Comparison of ENCODE assay signal across 13 mouse cellular contexts in genomic region chr7:121555420-121555819, GRCm38 (mm10).
DNase-seq lines count a peak whose midpoint lies in the region; ATAC-seq lines count a peak whose summit lies in the region.
"Had no signal": no experiment of that assay in that cellular context is flagged by ENCODE, and none has a peak within 500 bp of the region (broad histone marks: within the 10 kb centered on the region; RNA-seq: fewer than 3 reads in every experiment).

No protein-coding gene starts in this region.

- no peaks in the 10 kb centered on the region for H3K4me1 ChIP-seq in forebrain, embryonic 11.5 days (replicated peaks; ENCODE audit: control insufficient read depth, insufficient read depth, low read length)
- H3K4me1 ChIP-seq in forebrain, embryonic 10.5 days = peaks cover 8% of the 10 kb centered on the region
- H3K4me1 ChIP-seq in neural tube, embryonic 13.5 days (replicated peaks) = peaks cover 6% of the 10 kb centered on the region
- peaks cover 13% of the 10 kb centered on the region for H3K4me1 ChIP-seq in midbrain, embryonic 10.5 days
- H3K4me1 ChIP-seq: liver, embryonic 12.5 days had no signal

- no peak overlapping the region for H3K9ac ChIP-seq in forebrain, embryonic 11.5 days (ENCODE audit: low read length)
- H3K9ac ChIP-seq in neural tube, embryonic 13.5 days = peak overlapping the region; percentile 17; the same call in 1 of the 2 replicates
- H3K9ac ChIP-seq: liver, embryonic 12.5 days had no signal

- 54% methylated on average over 4 of the region's 4 CpGs for WGBS in forebrain, embryonic 11.5 days
- 42% methylated on average over 4 of the region's 4 CpGs for WGBS in forebrain, embryonic 10.5 days
- 56% methylated on average over 4 of the region's 4 CpGs for WGBS in neural tube, embryonic 13.5 days
- WGBS in midbrain, embryonic 10.5 days = 42% methylated on average over 4 of the region's 4 CpGs

- no peak overlapping the region for H3K4me2 ChIP-seq in forebrain, embryonic 11.5 days (ENCODE audit: low read depth, low read length, severe bottlenecking)
- H3K4me2 ChIP-seq in neural tube, embryonic 13.5 days = no peak overlapping the region
- H3K4me2 ChIP-seq: liver, embryonic 12.5 days had no signal

- no peak overlapping the region for H3K27ac ChIP-seq in forebrain, embryonic 11.5 days (ENCODE audit: low read depth, low read length)
- no peak overlapping the region for H3K27ac ChIP-seq in forebrain, embryonic 10.5 days
- H3K27ac ChIP-seq in neural tube, embryonic 13.5 days (replicated peaks) = no peak overlapping the region
- peak overlapping the region; percentile 24; the same call in 1 of the 2 replicates for H3K27ac ChIP-seq in midbrain, embryonic 10.5 days (replicated peaks)
- H3K27ac ChIP-seq: liver, embryonic 12.5 days had no signal

- H3K9me3 ChIP-seq in forebrain, embryonic 11.5 days (ENCODE audit: control insufficient read depth, low read length) = no peaks in the 10 kb centered on the region
- H3K9me3 ChIP-seq in forebrain, embryonic 10.5 days = no peaks in the 10 kb centered on the region
- no peaks in the 10 kb centered on the region for H3K9me3 ChIP-seq in neural tube, embryonic 13.5 days
- no peaks in the 10 kb centered on the region for H3K9me3 ChIP-seq in midbrain, embryonic 10.5 days (replicated peaks)
- H3K9me3 ChIP-seq: liver, embryonic 12.5 days had no signal

- ATAC-seq in forebrain, embryonic 11.5 days (replicated peaks; ENCODE audit: low FRiP score) = 0 out of 2 replicates have a peak, but pooled peaks have one; percentile 33
- ATAC-seq in neural tube, embryonic 13.5 days (ENCODE audit: low read depth) = no peak
- ATAC-seq: liver, embryonic 12.5 days had no signal

- no peaks in the 10 kb centered on the region for H3K36me3 ChIP-seq in forebrain, embryonic 11.5 days (ENCODE audit: control insufficient read depth, insufficient read depth, low read length)
- H3K36me3 ChIP-seq in forebrain, embryonic 10.5 days (replicated peaks) = no peaks in the 10 kb centered on the region
- no peaks in the 10 kb centered on the region for H3K36me3 ChIP-seq in neural tube, embryonic 13.5 days
- H3K36me3 ChIP-seq in midbrain, embryonic 10.5 days = no peaks in the 10 kb centered on the region
- H3K36me3 ChIP-seq: liver, embryonic 12.5 days had no signal

- H3K27me3 ChIP-seq in forebrain, embryonic 11.5 days (ENCODE audit: control insufficient read depth, insufficient read depth, low read length) = 0 out of 2 replicates have a peak, but pooled peaks cover 2% of the 10 kb centered on the region
- peaks cover 21% of the 10 kb centered on the region for H3K27me3 ChIP-seq in forebrain, embryonic 10.5 days (ENCODE audit: poor library complexity, severe bottlenecking)
- H3K27me3 ChIP-seq in neural tube, embryonic 13.5 days = no peaks in the 10 kb centered on the region
- H3K27me3 ChIP-seq in midbrain, embryonic 10.5 days (ENCODE audit: low read depth, poor library complexity, severe bottlenecking) = no peaks in the 10 kb centered on the region
- H3K27me3 ChIP-seq: liver, embryonic 12.5 days had no signal

- no peak overlapping the region for H3K4me3 ChIP-seq in forebrain, embryonic 11.5 days (ENCODE audit: low read depth, low read length)
- H3K4me3 ChIP-seq in forebrain, embryonic 10.5 days = no peak overlapping the region
- no peak overlapping the region for H3K4me3 ChIP-seq in neural tube, embryonic 13.5 days
- H3K4me3 ChIP-seq in midbrain, embryonic 10.5 days = no peak overlapping the region
- H3K4me3 ChIP-seq: liver, embryonic 12.5 days had no signal

- DNase-seq in forebrain, embryonic 11.5 days (ENCODE audit: low spot score) = no peak
- DNase-seq in forebrain, embryonic 10.5 days (ENCODE audit: extremely low spot score, low spot score) = no peak
- DNase-seq in neural tube, embryonic 10.5 days (ENCODE audit: extremely low spot score, low spot score) = no peak
- peak; percentile 34 for DNase-seq in midbrain, embryonic 10.5 days (ENCODE audit: low spot score)
- DNase-seq in c-Kit-positive CD71-positive TER-119-positive erythroid progenitor cells, embryonic 14.5 days (ENCODE audit: low spot score) = no peak
- DNase-seq in spleen, postnatal 14 days (ENCODE audit: low spot score in 2 of 2) = no peak
- DNase-seq in yolk sac, embryonic 10.5 days (ENCODE audit: low spot score) = no peak
- DNase-seq: cerebellum, postnatal 14 days; gastrocnemius, postnatal 10 days; kidney, postnatal 25 days; right cerebral cortex, adult 18-20 months had no signal
